Mouse (Mus musculus): ENCODE results near the gene Cep104.

- TF ChIP-seq GATA1 (IDR thresholded peaks at IDR 0.05; ENCODE audit: borderline replicate concordance, low read length) (no peak), CTCF (IDR thresholded peaks at IDR 0.05; ENCODE audit: low read depth, low read length) (no peak)
Observed at GRCm38 (mm10) chr4:153992715-153993114, 17.7 kb downstream of the Cep104 start.
